Mouse (Mus musculus) hindbrain, embryonic 16.5 days (tissue): ENCODE data around the gene Txn2. TPM values are rescaled to one million over a fixed set of nuclear protein-coding genes. Genes with fewer than 3 reads are reported as not detected.

Experiments used
- ATAC-seq: fragments of 200-750 bp; cut with Nextera tagmentation; 2 replicates; pipeline ENCODE4 v1.8.0; 2017; ENCODE audit warnings: moderate TSS enrichment, moderate library complexity
- H3K27ac ChIP-seq: fragments of 300-500 bp; sonication (generic); 2 replicates; pipeline ENCODE4 v1.5.1; 2014; ENCODE audit warnings: low read depth, mild to moderate bottlenecking, control low read depth, low read length, moderate library complexity
- H3K27me3 ChIP-seq: fragments of 300-500 bp; sonication (generic); replicated peaks from 2 replicates; pipeline ENCODE4 v1.6.1; 2014; ENCODE audit warnings: low read length; ENCODE audit not compliant: control insufficient read depth, insufficient read depth
- H3K36me3 ChIP-seq: fragments of 300-500 bp; sonication (generic); 2 replicates; pipeline ENCODE4 v1.6.1; 2014; ENCODE audit warnings: mild to moderate bottlenecking, low read length, moderate library complexity, mixed read lengths; ENCODE audit not compliant: control insufficient read depth, insufficient read depth
- H3K4me1 ChIP-seq: fragments of 300-500 bp; sonication (generic); 2 replicates; pipeline ENCODE4 v1.6.1; 2014; ENCODE audit warnings: low read depth, low read length; ENCODE audit not compliant: control insufficient read depth, insufficient read depth
- H3K4me2 ChIP-seq: fragments of 300-500 bp; sonication (generic); 2 replicates; pipeline ENCODE4 v1.6.1; 2014; ENCODE audit warnings: mild to moderate bottlenecking, low read length, control low read depth, moderate library complexity
- H3K4me3 ChIP-seq: fragments of 300-500 bp; sonication (generic); 2 replicates; pipeline ENCODE4 v1.5.1; 2014; ENCODE audit warnings: mild to moderate bottlenecking, low read length, control low read depth, moderate library complexity
- H3K9ac ChIP-seq: fragments of 300-500 bp; sonication (generic); 2 replicates; pipeline ENCODE4 v1.6.1; 2014; ENCODE audit warnings: low read depth, mild to moderate bottlenecking, control low read depth, low read length, moderate library complexity
- H3K9me3 ChIP-seq: fragments of 300-500 bp; sonication (generic); 2 replicates; pipeline ENCODE4 v1.6.1; 2014; ENCODE audit warnings: mild to moderate bottlenecking, low read length, moderate library complexity; ENCODE audit not compliant: control insufficient read depth
- WGBS: fragments of 180-500 bp; shearing (Covaris S2); extraction: QIAGEN DNeasy Blood & Tissue Kit; methylation state at CpG from one replicate; pipeline ENCODE4 v1.1.7; 2014; 5-methylcytosine and 5-hydroxymethylcytosine counted together
- polyA plus RNA-seq: library from polyadenylated mRNA; unstranded; fragments of >200 nt; fragmentation: Nextera tagmentation; extraction: Ambion mirVana; gene quantifications from 2 replicates; pipeline ENCODE4 v1.2.1, GENCODE M21; 2015

Gene Txn2
- polyA plus RNA-seq, 1 experiment from 2014 or later, result 215 TPM

- Histone ChIP-seq H3K4me2 (no peak overlapping the region), H3K9ac (no peak overlapping the region), H3K36me3 (peaks cover 15% of the 10 kb centered on the region), H3K4me1 (peaks cover 8% of the 10 kb centered on the region), H3K9me3 (no peaks in the 10 kb centered on the region), H3K27me3 (no peaks in the 10 kb centered on the region), H3K27ac (no peak overlapping the region), H3K4me3 (no peak overlapping the region)
- WGBS, result 79% methylated on average over 5 of the region's 5 CpGs
- no peak for ATAC-seq
Measured at GRCm38 (mm10) chr15:77938516-77938915, 9.7 kb upstream of the Txn2 start.

DNA sequence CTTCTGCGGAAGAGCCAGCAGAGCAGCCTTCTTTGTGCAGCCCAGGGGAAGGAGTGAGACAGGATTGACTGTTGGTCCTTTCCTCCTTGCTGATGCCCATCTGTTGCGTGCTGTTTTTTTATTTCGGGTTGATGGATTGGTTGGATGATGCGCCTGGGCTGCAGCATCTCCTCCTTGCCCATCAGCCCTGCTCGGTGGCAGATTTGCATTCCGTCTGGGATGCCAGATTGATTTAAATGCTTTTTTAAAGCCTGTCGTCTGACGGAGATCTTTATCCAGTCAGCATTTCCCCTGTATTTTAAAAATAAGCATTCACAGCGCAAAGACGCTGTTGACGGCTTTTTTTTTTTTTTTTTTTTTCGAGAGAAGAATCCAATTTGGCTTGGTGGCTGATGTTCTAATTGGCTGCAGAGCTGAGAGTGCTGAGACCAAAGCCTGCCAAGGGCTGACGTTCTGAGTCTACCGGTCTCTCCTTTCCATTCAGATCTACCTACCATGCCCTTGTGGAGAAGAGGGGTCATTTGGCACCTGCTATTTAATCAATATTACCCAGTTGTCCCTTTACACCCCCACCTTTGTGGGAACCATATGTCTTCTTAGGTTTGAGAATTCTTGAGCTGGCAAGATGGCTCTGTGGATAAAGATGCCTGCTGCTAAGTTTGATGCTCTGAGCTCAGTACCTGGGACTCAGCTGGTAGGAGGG lies 7.0 kb upstream of the Txn2 start:
- Histone ChIP-seq H3K9me3 (no peaks in the 10 kb centered on the region), H3K27me3 (no peaks in the 10 kb centered on the region), H3K4me1 (peaks cover 10% of the 10 kb centered on the region), H3K4me2 (peak overlapping the region; percentile 23; the same call in 1 of the 2 replicates), H3K4me3 (no peak overlapping the region), H3K9ac (peak overlapping the region; percentile 35; the same call in 1 of the 2 replicates), H3K27ac (peak overlapping the region; percentile 40; the same call in 1 of the 2 replicates), H3K36me3 (no peaks in the 10 kb centered on the region)
- 55% methylated on average over 14 of the region's 14 CpGs for WGBS
- no peak for ATAC-seq

- Histone ChIP-seq H3K4me3 (no peak overlapping the region), H3K4me2 (no peak overlapping the region), H3K4me1 (peaks cover 10% of the 10 kb centered on the region), H3K27ac (peak overlapping the region; percentile 40; the same call in 1 of the 2 replicates), H3K9me3 (no peaks in the 10 kb centered on the region), H3K27me3 (no peaks in the 10 kb centered on the region), H3K36me3 (no peaks in the 10 kb centered on the region), H3K9ac (no peak overlapping the region)
- no peak for ATAC-seq
- WGBS, result 62% methylated on average over 5 of the region's 5 CpGs
Measured at GRCm38 (mm10) chr15:77934968-77935367, 6.2 kb upstream of the Txn2 start.

DNA sequence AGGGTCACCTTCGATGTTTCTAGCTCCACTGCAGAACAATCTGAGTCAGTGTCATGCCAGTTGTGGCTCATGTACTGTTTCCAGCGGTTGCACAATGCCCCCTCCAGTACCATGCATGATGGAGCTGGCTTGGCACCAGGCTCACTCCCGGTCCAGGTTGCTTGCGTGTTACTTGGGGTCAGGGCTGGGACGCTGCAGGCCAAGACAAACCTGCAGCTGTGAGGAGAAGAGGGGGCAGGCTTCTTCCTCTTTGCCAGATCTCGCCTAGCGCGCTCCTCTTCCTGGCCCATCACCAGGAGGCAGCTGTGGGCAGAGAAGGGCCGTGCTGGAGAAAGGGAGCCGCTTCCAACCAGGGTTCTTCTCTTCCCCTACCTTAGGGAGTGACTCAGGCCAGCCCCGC lies 5.5 kb upstream of the Txn2 start:
- no peak for ATAC-seq
- WGBS, result 70% methylated on average over 11 of the region's 11 CpGs

DNA sequence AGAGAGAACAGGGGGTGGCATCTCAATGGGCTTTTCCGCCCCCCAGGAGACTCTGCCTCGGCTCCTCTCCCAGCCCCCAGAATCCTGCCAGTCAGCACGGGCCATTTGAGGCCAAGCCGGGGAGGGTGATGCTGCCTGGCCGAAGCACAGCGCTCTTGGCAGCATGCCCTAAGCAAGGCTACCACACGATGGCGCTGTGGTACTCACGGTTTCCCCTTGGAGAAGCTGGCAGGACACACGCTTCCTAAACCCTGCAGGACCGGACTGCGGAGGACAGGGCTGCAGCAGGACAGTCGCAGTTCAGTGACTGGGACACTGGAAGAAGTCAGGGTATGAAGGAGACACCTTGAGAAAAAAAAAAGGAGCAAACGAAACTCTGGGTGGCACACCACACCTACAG lies 5.0 kb upstream of the Txn2 start:
- Histone ChIP-seq H3K4me3 (peak overlapping the region; percentile 15), H3K4me2 (peak overlapping the region; percentile 51), H3K27ac (peak overlapping the region; percentile 54; the same call in 1 of the 2 replicates), H3K4me1 (peaks cover 17% of the 10 kb centered on the region), H3K36me3 (no peaks in the 10 kb centered on the region), H3K9me3 (no peaks in the 10 kb centered on the region), H3K9ac (peak overlapping the region; percentile 53), H3K27me3 (no peaks in the 10 kb centered on the region)
- WGBS, result under 1% methylated on average over 14 of the region's 14 CpGs
- ATAC-seq, result peak; percentile 46

More for the DNA sequence above, 5.5 kb upstream of the Txn2 start:
- no peaks in the 10 kb centered on the region for H3K36me3 ChIP-seq
- H3K9me3 ChIP-seq, result no peaks in the 10 kb centered on the region
- peaks cover 17% of the 10 kb centered on the region for H3K4me1 ChIP-seq
- H3K27me3 ChIP-seq, result no peaks in the 10 kb centered on the region
- no peak overlapping the region for H3K27ac ChIP-seq
- no peak overlapping the region for H3K4me3 ChIP-seq
- H3K4me2 ChIP-seq, result no peak overlapping the region
- no peak overlapping the region for H3K9ac ChIP-seq

GRCm38 (mm10) chr15:77933222-77933621 lies 4.4 kb upstream of the Txn2 start:
- H3K4me1 ChIP-seq, result peaks cover 17% of the 10 kb centered on the region
- H3K9me3 ChIP-seq, result no peaks in the 10 kb centered on the region
- H3K27me3 ChIP-seq, result no peaks in the 10 kb centered on the region
- ATAC-seq, result no peak
- H3K4me2 ChIP-seq, result no peak overlapping the region
- no peak overlapping the region for H3K9ac ChIP-seq
- no peak overlapping the region for H3K27ac ChIP-seq
- no peaks in the 10 kb centered on the region for H3K36me3 ChIP-seq
- WGBS, result 64% methylated on average over 3 of the region's 3 CpGs
- H3K4me3 ChIP-seq, result no peak overlapping the region

DNA sequence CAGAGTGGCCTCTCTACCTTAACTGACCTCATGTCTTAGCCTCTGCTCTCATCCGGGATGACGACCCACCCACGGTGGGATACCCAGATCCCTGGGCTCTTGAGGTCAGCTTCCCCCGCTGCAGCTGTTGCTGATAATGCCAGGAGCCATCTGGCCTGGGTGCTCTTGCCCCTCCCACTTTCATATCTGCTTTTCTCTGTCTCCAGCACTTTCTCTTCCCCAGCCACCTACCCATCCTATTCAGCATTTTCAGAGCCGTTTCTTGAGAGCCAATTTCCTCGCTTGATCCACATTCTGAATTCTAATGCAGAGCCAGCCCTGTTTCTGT lies 2.8 kb upstream of the Txn2 start:
- H3K9ac ChIP-seq, result no peak overlapping the region
- ATAC-seq, result no peak
- WGBS, result 71% methylated on average over 6 of the region's 6 CpGs
- H3K27me3 ChIP-seq, result no peaks in the 10 kb centered on the region
- H3K4me1 ChIP-seq, result peaks cover 26% of the 10 kb centered on the region
- peaks cover 2% of the 10 kb centered on the region; the same call in 1 of the 2 replicates for H3K36me3 ChIP-seq
- H3K4me3 ChIP-seq, result no peak overlapping the region
- H3K9me3 ChIP-seq, result no peaks in the 10 kb centered on the region
- no peak overlapping the region for H3K27ac ChIP-seq
- no peak overlapping the region for H3K4me2 ChIP-seq

GRCm38 (mm10) chr15:77930986-77931688 lies 2.3 kb upstream of the Txn2 start:
- ATAC-seq, result no peak
- no peak overlapping the region for H3K4me3 ChIP-seq
- WGBS, result 88% methylated on average over 6 of the region's 6 CpGs
- H3K27ac ChIP-seq, result no peak overlapping the region
- no peak overlapping the region for H3K4me2 ChIP-seq
- peaks cover 5% of the 10 kb centered on the region; the same call in 1 of the 2 replicates for H3K36me3 ChIP-seq
- H3K27me3 ChIP-seq, result no peaks in the 10 kb centered on the region
- H3K9me3 ChIP-seq, result no peaks in the 10 kb centered on the region
- H3K9ac ChIP-seq, result no peak overlapping the region
- peaks cover 26% of the 10 kb centered on the region for H3K4me1 ChIP-seq

DNA sequence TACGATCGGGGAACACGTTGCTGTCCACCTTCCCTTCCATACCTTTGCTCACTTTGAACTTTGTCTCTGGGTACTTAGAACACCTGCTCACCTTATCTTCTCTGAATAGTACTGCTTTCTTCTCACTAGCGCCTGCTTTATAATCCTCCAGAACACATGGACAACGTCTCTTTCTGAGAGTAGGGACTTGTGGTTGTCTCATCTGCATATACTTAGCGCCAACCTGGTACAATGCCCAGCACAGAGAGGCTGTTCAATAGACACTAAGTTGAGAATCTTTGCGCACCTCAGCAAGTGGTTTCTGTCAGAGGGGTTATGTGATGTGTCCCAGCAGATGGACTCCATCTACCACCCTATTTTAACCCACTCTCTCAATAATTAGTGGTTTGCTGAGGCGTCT lies 998 bp upstream of the Txn2 start:
- Histone ChIP-seq H3K4me3 (peak overlapping the region; percentile 82), H3K9me3 (no peaks in the 10 kb centered on the region), H3K27ac (no peak overlapping the region), H3K9ac (peak overlapping the region; percentile 74; the same call in 1 of the 2 replicates), H3K36me3 (peaks cover 7% of the 10 kb centered on the region; the same call in 1 of the 2 replicates), H3K27me3 (no peaks in the 10 kb centered on the region), H3K4me2 (peak overlapping the region; percentile 67), H3K4me1 (peaks cover 26% of the 10 kb centered on the region)
- no peak for ATAC-seq
- 56% methylated on average over 8 of the region's 8 CpGs for WGBS
